Mouse (Mus musculus): ENCODE measurements at regions not wholly inside any gene's neighbourhood (a gene's known extent, or its start where the extent isn't known, plus 50 kb on each side); places are given as distances from the start of the nearest gene placed in this dataset.

- dilution Hi-C loops (cut with MboI; ENCODE audit: extremely low pct_ligation_motif_present, extremely low pct_unique_long_range_greater_than_20kb, low sequenced_read_pairs) (no loop called here), in situ Hi-C loops (cut with MboI; ENCODE audit: low pct_ligation_motif_present, low pct_unique_long_range_greater_than_20kb, low sequenced_read_pairs) (no loop called here)
- H3K36me3 ChIP-seq (replicated peaks in 1 of 2; ENCODE audit: control insufficient read depth in 1 of 2, insufficient read depth in 1 of 2, low read length in 1 of 2), result no peaks in the 10 kb centered on the region
- H3K27ac ChIP-seq (ENCODE audit: insufficient read depth, low read depth), result no peak overlapping the region
- no peaks in the 10 kb centered on the region for H3K4me1 ChIP-seq (ENCODE audit: control insufficient read depth in 1 of 2, insufficient read depth in 2 of 2)
- DNase-seq (ENCODE audit: extremely low read depth), result no peak
- no peak overlapping the region for H3K4me3 ChIP-seq (replicated peaks in 1 of 3; ENCODE audit: low read depth in 2 of 3, low read length in 2 of 3, poor library complexity in 1 of 3)
- TF ChIP-seq UBTF (IDR thresholded peaks at IDR 0.05; ENCODE audit: low read depth, low read length) (no peak), JUN (IDR thresholded peaks at IDR 0.05; ENCODE audit: insufficient read depth, low read depth, low read length) (no peak), NELFE (IDR thresholded peaks at IDR 0.05; ENCODE audit: low read depth, low read length) (no peak), MAFK (IDR thresholded peaks at IDR 0.05; ENCODE audit: insufficient replicate concordance, low read length) (no peak), TBP (conservative IDR thresholded peaks at IDR 0.05; ENCODE audit: low read depth, low read length) (no peak), ZKSCAN1 (IDR thresholded peaks at IDR 0.05; ENCODE audit: borderline replicate concordance, low read depth, low read length) (no peak), KAT2A (IDR thresholded peaks at IDR 0.05; ENCODE audit: insufficient replicate concordance, low read length) (no peak), EP300 (IDR thresholded peaks at IDR 0.05; ENCODE audit: low read length) (no peak), MAX (IDR thresholded peaks at IDR 0.05; ENCODE audit: low read length) (no peak), POLR2A (IDR thresholded peaks at IDR 0.05; ENCODE audit: low read depth, low read length) (no peak), IRF4 (IDR thresholded peaks at IDR 0.05; ENCODE audit: low read depth, low read length) (no peak), E2F4 (IDR thresholded peaks at IDR 0.05; ENCODE audit: insufficient replicate concordance, low read depth, low read length) (no peak), SMC3 (IDR thresholded peaks at IDR 0.05; ENCODE audit: low read depth, low read length) (no peak), ETS1 (conservative IDR thresholded peaks at IDR 0.05; ENCODE audit: low read depth, low read length) (no peak), CTCF (conservative IDR thresholded peaks at IDR 0.05 in 1 of 2, IDR thresholded peaks at IDR 0.05 in 1 of 2; ENCODE audit: low read depth in 2 of 2, low read length in 2 of 2) (no peak), USF2 (conservative IDR thresholded peaks at IDR 0.05; ENCODE audit: low read depth, low read length) (no peak)
- peaks cover 2% of the 10 kb centered on the region for H3K9me3 ChIP-seq (replicated peaks; ENCODE audit: low read length)
- H3K9ac ChIP-seq (ENCODE audit: insufficient read depth, low read depth), result no peak overlapping the region
- no peaks in the 10 kb centered on the region for H3K79me2 ChIP-seq (replicated peaks; ENCODE audit: control insufficient read depth, extremely low read depth, insufficient read depth, poor library complexity, severe bottlenecking)
- H3K4me2 ChIP-seq (ENCODE audit: insufficient read depth, low read depth, poor library complexity, severe bottlenecking), result no peak overlapping the region
- H3K27me3 ChIP-seq (replicated peaks), result no peaks in the 10 kb centered on the region
Observed at GRCm38 (mm10) chr13:103423417-103423816, 89.1 kb upstream of the Mast4 start.

GRCm38 (mm10) chr13:103422997-103423396 is 88.7 kb upstream of the Mast4 start:
- Histone ChIP-seq H3K27me3 (replicated peaks) (no peaks in the 10 kb centered on the region), H3K4me1 (ENCODE audit: control insufficient read depth in 1 of 2, insufficient read depth in 2 of 2) (no peaks in the 10 kb centered on the region), H3K9me3 (replicated peaks; ENCODE audit: low read length) (peaks cover 2% of the 10 kb centered on the region), H3K4me3 (replicated peaks in 1 of 3; ENCODE audit: low read depth in 2 of 3, low read length in 2 of 3, poor library complexity in 1 of 3) (no peak overlapping the region), H3K9ac (ENCODE audit: insufficient read depth, low read depth) (no peak overlapping the region), H3K27ac (ENCODE audit: insufficient read depth, low read depth) (no peak overlapping the region), H3K4me2 (ENCODE audit: insufficient read depth, low read depth, poor library complexity, severe bottlenecking) (no peak overlapping the region), H3K79me2 (replicated peaks; ENCODE audit: control insufficient read depth, extremely low read depth, insufficient read depth, poor library complexity, severe bottlenecking) (no peaks in the 10 kb centered on the region), H3K36me3 (replicated peaks in 1 of 2; ENCODE audit: control insufficient read depth in 1 of 2, insufficient read depth in 1 of 2, low read length in 1 of 2) (no peaks in the 10 kb centered on the region)
- DNase-seq (ENCODE audit: extremely low read depth), result no peak
- in situ Hi-C loops (cut with MboI; ENCODE audit: low pct_ligation_motif_present, low pct_unique_long_range_greater_than_20kb, low sequenced_read_pairs) (no loop called here), dilution Hi-C loops (cut with MboI; ENCODE audit: extremely low pct_ligation_motif_present, extremely low pct_unique_long_range_greater_than_20kb, low sequenced_read_pairs) (no loop called here)
- TF ChIP-seq JUND (conservative IDR thresholded peaks at IDR 0.05; ENCODE audit: low read depth, low read length) (no peak), HCFC1 (IDR thresholded peaks at IDR 0.05; ENCODE audit: low read depth, low read length) (no peak), ELF1 (IDR thresholded peaks at IDR 0.05; ENCODE audit: low read depth, low read length) (no peak), UBTF (IDR thresholded peaks at IDR 0.05; ENCODE audit: low read depth, low read length) (no peak), ZC3H11A (IDR thresholded peaks at IDR 0.05; ENCODE audit: low read depth, low read length) (no peak), CHD2 (IDR thresholded peaks at IDR 0.05; ENCODE audit: low read length) (no peak), SIN3A (IDR thresholded peaks at IDR 0.05; ENCODE audit: low read length) (no peak), MAX (IDR thresholded peaks at IDR 0.05; ENCODE audit: low read length) (no peak), MXI1 (IDR thresholded peaks at IDR 0.05; ENCODE audit: low read depth, low read length) (no peak), GABPA (IDR thresholded peaks at IDR 0.05; ENCODE audit: insufficient replicate concordance, low read depth, low read length) (no peak)
